Mouse (Mus musculus): ENCODE measurements around the gene Sycp2.

DNA sequence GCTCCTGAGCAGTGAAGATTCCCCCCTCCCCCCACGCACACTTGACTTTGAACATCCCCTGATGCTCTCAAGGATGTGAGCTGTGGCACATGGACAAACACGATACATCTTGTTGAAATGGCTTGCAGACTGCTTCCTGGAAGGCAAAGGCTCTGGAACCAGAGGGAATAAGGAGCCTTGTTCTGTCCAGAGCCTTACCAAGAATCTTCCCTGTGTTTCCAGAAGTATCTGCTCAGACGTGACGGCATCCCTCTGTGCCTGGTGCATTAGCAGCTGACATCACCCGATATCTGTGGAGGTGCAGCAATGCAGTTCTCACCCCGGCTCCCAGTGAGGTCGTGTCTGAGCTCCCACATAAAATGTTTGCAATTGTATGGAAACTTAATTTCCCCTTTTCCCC, 87.7 kb downstream of the Sycp2 start:
- TF ChIP-seq CTCF (IDR thresholded peaks at IDR 0.05; ENCODE audit: borderline replicate concordance, extremely low read depth, insufficient read depth, insufficient read length) = no peak
- TF ChIP-seq POLR2A (IDR thresholded peaks at IDR 0.05; ENCODE audit: borderline replicate concordance, extremely low read depth, insufficient read depth, insufficient read length, poor library complexity, severe bottlenecking) = no peak

Measured in brain, embryonic 14.5 days (tissue).